Mouse (Mus musculus) CH12.LX (cell line): Measurements from ENCODE around the gene Parp9. TPM values are rescaled to one million over a fixed set of nuclear protein-coding genes. Genes with fewer than 3 reads are reported as not detected.
"Not testable (repeated sequence)": the region's sequence is repeated elsewhere in the genome, so short reads cannot be mapped to it uniquely, and the experiment has no call there.

Experiments
- DNase-seq: peaks from one replicate; pipeline ENCODE4 v3.0.0-alpha.2; 2013; ENCODE audit errors: extremely low read depth
- H3K27ac ChIP-seq: 2 replicates; pipeline ENCODE4 v1.5.1; 2012; ENCODE audit warnings: low read depth, mild to moderate bottlenecking, control low read depth, moderate library complexity; ENCODE audit not compliant: insufficient read depth
- H3K27me3 ChIP-seq: replicated peaks from 2 replicates; pipeline ENCODE3; 2012; ENCODE audit warnings: inconsistent platforms
- H3K36me3 ChIP-seq, 2 experiments: replicated peaks in 1 of 2; 2 replicates each; pipeline versions ENCODE3 to v1.6.1; 2012; ENCODE audit warnings: inconsistent platforms in 1 of 2, low read length in 1 of 2, mild to moderate bottlenecking in 1 of 2, mixed read lengths in 1 of 2, moderate library complexity in 1 of 2; ENCODE audit not compliant: control insufficient read depth in 1 of 2, insufficient read depth in 1 of 2
- H3K4me1 ChIP-seq, 2 experiments: 2 replicates each; pipeline ENCODE4 v1.6.1; 2012; ENCODE audit warnings: inconsistent platforms in 1 of 2, moderate library complexity in 1 of 2; ENCODE audit not compliant: insufficient read depth in 2 of 2, control insufficient read depth in 1 of 2
- H3K4me2 ChIP-seq: 2 replicates; pipeline ENCODE4 v1.6.1; 2012; ENCODE audit warnings: low read depth, mild to moderate bottlenecking, control low read depth; ENCODE audit not compliant: poor library complexity, insufficient read depth, severe bottlenecking
- H3K4me3 ChIP-seq, 3 experiments: fragments of 150-350 bp in 1 of 3; sonication (generic) in 1 of 3; replicated peaks in 1 of 3; 2 replicates each; pipeline versions ENCODE3 to v1.5.1; 2011 to 2012; ENCODE audit warnings: low read depth in 2 of 3, low read length in 2 of 3, mild to moderate bottlenecking in 2 of 3, moderate library complexity in 2 of 3, control low read depth in 1 of 3, improper control_type of control experiment in 1 of 3, inconsistent platforms in 1 of 3, mixed read lengths in 1 of 3; ENCODE audit not compliant: poor library complexity in 1 of 3
- H3K79me2 ChIP-seq: replicated peaks from 2 replicates; pipeline ENCODE4 v1.6.1; 2012; ENCODE audit warnings: mild to moderate bottlenecking, moderate library complexity; ENCODE audit not compliant: control insufficient read depth, poor library complexity, insufficient read depth, severe bottlenecking; ENCODE audit errors: extremely low read depth
- H3K9ac ChIP-seq: 2 replicates; pipeline ENCODE4 v1.6.1; 2012; ENCODE audit warnings: low read depth, mild to moderate bottlenecking, control low read depth, moderate library complexity; ENCODE audit not compliant: insufficient read depth
- H3K9me3 ChIP-seq: replicated peaks from 2 replicates; pipeline ENCODE3; 2012; ENCODE audit warnings: low read length, inconsistent platforms, mixed read lengths
- EP300 ChIP-seq: IDR thresholded peaks from 2 replicates; pipeline ENCODE4 v1.6.1; 2011; ENCODE audit warnings: low read length, improper control_type of control experiment
- GABPA ChIP-seq: IDR thresholded peaks from 2 replicates; pipeline ENCODE4 v1.6.1; 2012; ENCODE audit warnings: low read depth, low read length, improper control_type of control experiment, inconsistent platforms; ENCODE audit not compliant: insufficient replicate concordance
- JUND ChIP-seq: conservative IDR thresholded peaks from 2 replicates; pipeline ENCODE4 v1.6.1; 2011; ENCODE audit warnings: low read depth, low read length, improper control_type of control experiment
- KAT2A ChIP-seq: IDR thresholded peaks from 2 replicates; pipeline ENCODE4 v1.6.1; 2012; ENCODE audit warnings: low read length, improper control_type of control experiment, inconsistent platforms; ENCODE audit not compliant: insufficient replicate concordance
- MAFK ChIP-seq: IDR thresholded peaks from 2 replicates; pipeline ENCODE4 v1.6.1; 2011; ENCODE audit warnings: low read length, improper control_type of control experiment; ENCODE audit not compliant: insufficient replicate concordance
- MAX ChIP-seq: IDR thresholded peaks from 2 replicates; pipeline ENCODE4 v1.6.1; 2011; ENCODE audit warnings: low read length, improper control_type of control experiment
- MAZ ChIP-seq: IDR thresholded peaks from 2 replicates; pipeline ENCODE4 v1.6.1; 2012; ENCODE audit warnings: low read depth, mild to moderate bottlenecking, inconsistent platforms, low read length, improper control_type of control experiment, moderate library complexity
- NRF1 ChIP-seq: IDR thresholded peaks from 2 replicates; pipeline ENCODE4 v1.6.1; 2014; ENCODE audit warnings: low read depth, mild to moderate bottlenecking, inconsistent platforms, low read length, improper control_type of control experiment, moderate library complexity
- RAD21 ChIP-seq: IDR thresholded peaks from 2 replicates; pipeline ENCODE4 v1.6.1; 2011; ENCODE audit warnings: low read depth, mild to moderate bottlenecking, low read length, improper control_type of control experiment, moderate library complexity
- RCOR1 ChIP-seq: conservative IDR thresholded peaks from 2 replicates; pipeline ENCODE4 v1.6.1; 2012; ENCODE audit warnings: low read depth, mild to moderate bottlenecking, inconsistent platforms, low read length, improper control_type of control experiment
- TCF12 ChIP-seq: IDR thresholded peaks from 2 replicates; pipeline ENCODE4 v1.6.1; 2014; ENCODE audit warnings: low read depth, mild to moderate bottlenecking, inconsistent platforms, low read length, improper control_type of control experiment
- ZMIZ1 ChIP-seq: IDR thresholded peaks from 2 replicates; pipeline ENCODE4 v1.6.1; 2012; ENCODE audit warnings: low read depth, mild to moderate bottlenecking, inconsistent platforms, low read length, improper control_type of control experiment
- ZNF384 ChIP-seq: IDR thresholded peaks from 2 replicates; pipeline ENCODE4 v1.6.1; 2012; ENCODE audit warnings: low read depth, low read length, improper control_type of control experiment, inconsistent platforms
- dilution Hi-C: fragments of 300-500 bp; cut with MboI; formaldehyde crosslinking; loops from 2 replicates; pipeline ENCODE4 v1.14.3; 2020; ENCODE audit warnings: low sequenced_read_pairs; ENCODE audit not compliant: extremely low pct_unique_long_range_greater_than_20kb, extremely low pct_ligation_motif_present
- in situ Hi-C: fragments of 300-500 bp; cut with MboI; formaldehyde crosslinking; loops from 3 replicates; pipeline ENCODE4 v1.14.3; 2019; ENCODE audit warnings: low sequenced_read_pairs, low pct_ligation_motif_present, low pct_unique_long_range_greater_than_20kb, mixed read lengths
- polyA plus RNA-seq: library from polyadenylated mRNA; unstranded; fragments of >175 nt; gene quantifications from 2 replicates; pipeline ENCODE4 v1.2.1, GENCODE M21; 2012; ENCODE audit warnings: low read depth; ENCODE audit not compliant: insufficient read length
- total RNA-seq, 2 experiments: library from RNA; depleted of rRNA; stranded (reverse); fragments of 300-350 nt in 1 of 2; fragments of >200 nt in 1 of 2; gene quantifications; 2 replicates each; pipeline ENCODE4 v1.2.3; 2012 to 2014

Parp9 gene
- total and polyA plus RNA-seq, 3 experiments: 30.3 to 53.1 (median 33.2) TPM

DNA sequence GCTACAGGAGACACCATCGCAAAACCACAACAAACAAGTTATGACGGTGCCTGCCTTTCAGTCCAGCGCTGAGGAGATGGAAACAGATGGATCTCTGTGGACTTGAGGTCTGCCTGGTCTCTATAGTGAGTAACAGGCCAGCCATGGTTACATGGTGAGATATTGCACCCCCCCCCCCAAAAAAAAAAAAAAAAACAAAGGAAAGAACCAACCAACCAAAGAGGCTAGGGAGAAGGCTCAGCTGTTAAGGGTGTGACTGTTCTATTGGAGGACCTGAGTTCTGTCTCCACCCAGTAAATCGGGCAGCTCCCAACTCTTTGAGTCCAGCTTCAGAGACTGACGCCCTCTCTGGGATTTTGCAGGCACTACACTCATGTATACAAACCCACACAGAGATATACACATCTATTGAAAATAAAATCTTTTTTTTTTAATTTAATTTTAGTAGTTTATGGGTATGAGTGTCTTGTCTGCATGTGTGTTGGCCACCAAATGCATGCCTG is 14.4 kb downstream of the Parp9 start:
- Histone ChIP-seq H3K4me3 (no peak overlapping the region), H3K4me1 (peaks cover 3 to 45% of the 10 kb centered on the region in 2 experiments), H3K36me3 (peaks cover 37 to 81% of the 10 kb centered on the region in 2 experiments), H3K4me2 (no peak overlapping the region), H3K9ac (no peak overlapping the region), H3K27me3 (no peaks in the 10 kb centered on the region), H3K9me3 (no peaks in the 10 kb centered on the region), H3K27ac (no peak overlapping the region), H3K79me2 (no peaks in the 10 kb centered on the region; the same call in 1 of the 2 replicates)
- TF ChIP-seq KAT2A (no peak), RCOR1 (no peak), MAZ (no peak), NRF1 (no peak), GABPA (no peak), MAFK (no peak), EP300 (0 out of 2 replicates have a peak, but pooled peaks have one; percentile 19), ZNF384 (peak; percentile 76), MAX (no peak), JUND (no peak)
- dilution Hi-C loops (no loop called here), in situ Hi-C loops (no loop called here)
- peak; percentile 34 for DNase-seq

DNA sequence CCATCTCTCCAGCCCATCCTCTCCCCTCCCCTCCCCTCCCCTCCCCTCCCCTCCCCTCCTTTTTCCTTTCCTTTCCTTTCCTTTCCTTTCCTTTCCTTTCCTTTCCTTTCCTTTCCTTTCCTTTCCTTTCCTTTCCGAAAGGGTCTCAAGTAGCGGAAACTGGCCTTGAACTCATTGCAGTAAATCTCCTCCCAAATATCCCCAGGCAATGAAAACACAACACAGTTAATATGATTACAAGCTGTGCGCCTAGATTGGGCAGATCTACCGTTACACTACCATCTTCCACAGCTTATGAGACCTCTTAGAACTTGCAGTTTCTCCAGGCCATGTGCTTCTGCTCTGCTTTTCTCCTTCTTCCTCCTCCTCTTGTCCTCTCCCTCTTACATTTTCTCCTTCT is 27.7 kb downstream of the Parp9 start:
- H3K27me3 ChIP-seq, H3K9me3 ChIP-seq, H3K79me2 ChIP-seq, H3K4me1 ChIP-seq, H3K9ac ChIP-seq, H3K27ac ChIP-seq, H3K4me3 ChIP-seq, DNase-seq, dilution Hi-C loops, H3K4me2 ChIP-seq, in situ Hi-C loops: not testable (repeated sequence)
- H3K36me3 ChIP-seq: peaks cover 35 to 77% of the 10 kb centered on the region in 2 experiments

DNA sequence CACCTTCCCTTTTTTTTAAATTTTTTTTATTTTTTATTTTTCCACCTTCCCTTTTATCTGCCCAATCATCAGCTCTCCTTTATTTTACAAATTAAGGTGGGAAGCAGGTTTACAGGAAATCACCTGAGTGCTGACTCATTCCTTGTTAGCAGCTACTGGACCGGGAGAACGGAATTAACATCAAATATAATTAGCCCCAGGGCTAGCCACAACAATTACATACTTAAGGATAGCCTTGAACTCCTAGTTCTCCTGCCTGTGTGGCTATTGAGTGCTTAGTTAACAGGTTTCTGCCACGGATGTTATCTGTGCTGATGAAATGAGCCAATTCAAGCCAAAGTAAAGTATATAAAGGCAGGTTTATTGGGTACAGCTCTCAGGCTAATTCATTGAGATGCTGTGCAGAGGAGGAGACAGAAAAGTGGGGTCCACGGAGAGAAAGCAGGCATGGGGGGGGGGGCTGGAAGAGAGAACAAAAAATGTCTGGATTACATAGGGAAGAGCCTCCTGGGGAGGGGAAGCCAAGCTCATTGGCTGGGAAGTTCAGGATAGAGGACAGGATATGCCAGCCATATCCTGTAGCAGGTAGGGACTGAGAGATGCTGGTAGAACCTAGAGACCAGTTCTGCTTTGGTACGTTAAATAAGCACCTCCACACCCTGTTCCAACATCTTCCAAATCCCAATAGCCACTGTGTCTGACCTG is 28.3 kb downstream of the Parp9 start:
- no peak overlapping the region for H3K4me2 ChIP-seq
- no peaks in the 10 kb centered on the region for H3K79me2 ChIP-seq
- H3K4me3 ChIP-seq: no peak overlapping the region
- DNase-seq: no peak
- H3K36me3 ChIP-seq: peaks cover 39 to 81% of the 10 kb centered on the region in 2 experiments
- H3K9ac ChIP-seq: no peak overlapping the region
- TF ChIP-seq KAT2A: no peak
- TF ChIP-seq TCF12: no peak
- TF ChIP-seq ZMIZ1: no peak
- TF ChIP-seq RAD21: no peak
- no peak for TF ChIP-seq ZNF384
- TF ChIP-seq, all 38 proteins: peak for 0
- Histone ChIP-seq H3K27me3 (no peaks in the 10 kb centered on the region), H3K27ac (no peak overlapping the region), H3K4me1 (no peaks in the 10 kb centered on the region), H3K9me3 (no peaks in the 10 kb centered on the region)
- dilution Hi-C loops (no loop called here), in situ Hi-C loops (no loop called here)
